Mouse (Mus musculus): ENCODE measurements around the gene 4933407L21Rik.

GRCm38 (mm10) chr1:85933631-85934465 lies 5.6 kb downstream of the 4933407L21Rik start:
- TF ChIP-seq POLR2A (IDR thresholded peaks at IDR 0.05; ENCODE audit: low read depth, low read length) (no peak), CTCF (IDR thresholded peaks at IDR 0.05; ENCODE audit: borderline replicate concordance, insufficient read depth, low read length) (no peak)

Data from embryonic fibroblast, embryonic 13.5 days (primary cell).